Mouse (Mus musculus) neural tube, embryonic 15.5 days (tissue): ENCODE results near the gene Erc1. TPM values are rescaled to one million over a fixed set of nuclear protein-coding genes. Genes with fewer than 3 reads are reported as not detected.
"Not testable (repeated sequence)": the region's sequence is repeated elsewhere in the genome, so short reads cannot be mapped to it uniquely, and the experiment has no call there.

Experiments
- ATAC-seq: fragments of 200-750 bp; cut with Nextera tagmentation; 2 replicates; pipeline ENCODE4 v1.8.0; 2017; ENCODE audit warnings: mild to moderate bottlenecking, moderate TSS enrichment, moderate library complexity; ENCODE audit not compliant: low FRiP score
- H3K27ac ChIP-seq: fragments of 300-500 bp; sonication (generic); replicated peaks from 2 replicates; pipeline ENCODE4 v1.5.1; 2015; ENCODE audit warnings: mild to moderate bottlenecking, inconsistent platforms
- H3K27me3 ChIP-seq: fragments of 300-500 bp; sonication (generic); replicated peaks from 2 replicates; pipeline ENCODE4 v1.6.1; 2015; ENCODE audit warnings: inconsistent platforms
- H3K36me3 ChIP-seq: fragments of 300-500 bp; sonication (generic); 2 replicates; pipeline ENCODE4 v1.6.1; 2015; ENCODE audit warnings: inconsistent platforms
- H3K4me1 ChIP-seq: fragments of 300-500 bp; sonication (generic); 2 replicates; pipeline ENCODE4 v1.6.1; 2015; ENCODE audit warnings: inconsistent platforms
- H3K4me2 ChIP-seq: fragments of 300-500 bp; sonication (generic); 2 replicates; pipeline ENCODE4 v1.6.1; 2015; ENCODE audit warnings: inconsistent platforms, mild to moderate bottlenecking, moderate library complexity
- H3K4me3 ChIP-seq: fragments of 300-500 bp; sonication (generic); replicated peaks from 2 replicates; pipeline ENCODE4 v1.5.1; 2015; ENCODE audit warnings: mild to moderate bottlenecking, inconsistent platforms
- H3K9ac ChIP-seq: fragments of 300-500 bp; sonication (generic); replicated peaks from 2 replicates; pipeline ENCODE4 v1.6.1; 2015; ENCODE audit warnings: mild to moderate bottlenecking, inconsistent platforms
- H3K9me3 ChIP-seq: fragments of 300-500 bp; sonication (generic); replicated peaks from 2 replicates; pipeline ENCODE4 v1.6.1; 2016; ENCODE audit warnings: inconsistent platforms
- WGBS: fragments of 180-500 bp; shearing (Covaris S2); methylation state at CpG from one replicate; pipeline ENCODE4 v1.1.7; 2015; ENCODE audit warnings: mixed read lengths; 5-methylcytosine and 5-hydroxymethylcytosine counted together
- polyA plus RNA-seq: library from polyadenylated mRNA; unstranded; fragments of >200 nt; fragmentation: Nextera tagmentation; extraction: Ambion mirVana; gene quantifications from 2 replicates; pipeline ENCODE4 v1.2.1, GENCODE M21; 2015

Erc1 gene
- polyA plus RNA-seq, 1 experiment from 2014 or later: 51.1 TPM

DNA sequence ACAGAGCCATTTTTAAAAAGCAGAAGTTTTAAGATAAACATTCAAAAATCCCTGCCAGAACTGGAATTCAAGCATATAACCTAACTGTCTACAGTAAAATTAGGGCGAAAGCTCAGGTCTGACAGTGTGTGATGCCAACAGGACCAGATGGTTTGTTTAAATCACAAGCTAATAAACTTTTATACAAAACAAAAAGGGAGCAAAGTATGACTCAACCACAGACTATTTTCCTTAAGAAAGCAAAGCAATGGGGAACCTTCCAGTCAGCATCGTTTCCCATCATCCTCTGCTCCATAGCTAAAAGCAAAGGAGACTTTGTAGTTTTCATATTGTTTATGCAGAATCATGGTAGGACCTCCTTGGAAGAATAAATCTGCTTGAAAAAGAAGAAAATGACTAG, 143.1 kb downstream of the Erc1 start:
- H3K4me1 ChIP-seq: no peaks in the 10 kb centered on the region
- no peak for ATAC-seq
- H3K9ac ChIP-seq: no peak overlapping the region
- no peak overlapping the region for H3K27ac ChIP-seq
- H3K4me3 ChIP-seq: no peak overlapping the region
- WGBS: 89% methylated on average over 2 of the region's 2 CpGs
- no peak overlapping the region for H3K4me2 ChIP-seq
- H3K36me3 ChIP-seq: 0 out of 2 replicates have a peak, but pooled peaks cover 5% of the 10 kb centered on the region
- H3K27me3 ChIP-seq: no peaks in the 10 kb centered on the region
- H3K9me3 ChIP-seq: no peaks in the 10 kb centered on the region

- no peak for ATAC-seq
- Histone ChIP-seq H3K4me3 (no peak overlapping the region), H3K27me3 (no peaks in the 10 kb centered on the region), H3K9ac (no peak overlapping the region), H3K4me2 (no peak overlapping the region), H3K36me3 (peaks cover 18% of the 10 kb centered on the region), H3K27ac (no peak overlapping the region), H3K9me3 (no peaks in the 10 kb centered on the region), H3K4me1 (no peaks in the 10 kb centered on the region)
- WGBS: 95% methylated on average over 5 of the region's 5 CpGs
Observed at GRCm38 (mm10) chr6:119692754-119693153, 155.2 kb downstream of the Erc1 start.

DNA sequence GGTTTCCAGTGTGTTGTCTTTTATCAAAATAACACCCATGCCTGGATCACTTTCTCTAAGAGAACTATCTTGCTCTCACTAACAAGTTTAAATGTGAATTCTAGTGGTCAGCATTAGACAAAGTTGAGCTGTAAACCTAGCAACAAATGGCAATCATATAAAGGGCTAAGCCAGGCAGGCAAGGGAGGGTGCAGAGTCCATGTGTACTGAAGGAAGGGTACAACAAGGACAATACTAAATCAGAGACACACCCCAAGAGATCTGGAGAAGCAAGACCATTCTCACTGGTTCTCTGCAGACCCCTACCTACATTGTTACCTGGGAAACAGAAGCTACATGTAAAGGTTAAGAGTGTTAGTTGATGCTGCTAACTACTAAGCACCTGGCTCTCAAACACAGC, 161.5 kb downstream of the Erc1 start:
- no peaks in the 10 kb centered on the region for H3K9me3 ChIP-seq
- no peak overlapping the region for H3K4me3 ChIP-seq
- H3K27ac ChIP-seq: no peak overlapping the region
- no peaks in the 10 kb centered on the region for H3K27me3 ChIP-seq
- no peaks in the 10 kb centered on the region for H3K4me1 ChIP-seq
- H3K36me3 ChIP-seq: peaks cover 17% of the 10 kb centered on the region; the same call in 1 of the 2 replicates
- no peak overlapping the region for H3K4me2 ChIP-seq
- no peak overlapping the region for H3K9ac ChIP-seq
- ATAC-seq: no peak

GRCm38 (mm10) chr6:119680746-119681145, 167.2 kb downstream of the Erc1 start:
- Histone ChIP-seq H3K9ac (no peak overlapping the region), H3K36me3 (peaks cover 9% of the 10 kb centered on the region; the same call in 1 of the 2 replicates), H3K4me1 (no peaks in the 10 kb centered on the region), H3K4me2 (no peak overlapping the region), H3K27me3 (no peaks in the 10 kb centered on the region), H3K9me3 (no peaks in the 10 kb centered on the region), H3K4me3 (no peak overlapping the region), H3K27ac (no peak overlapping the region)
- ATAC-seq: no peak
- 90% methylated on average over 2 of the region's 2 CpGs for WGBS

GRCm38 (mm10) chr6:119674811-119675209, 173.2 kb downstream of the Erc1 start:
- Histone ChIP-seq H3K4me1 (peaks cover 6% of the 10 kb centered on the region), H3K9ac (no peak overlapping the region), H3K4me3 (no peak overlapping the region), H3K4me2 (no peak overlapping the region), H3K9me3 (no peaks in the 10 kb centered on the region), H3K27ac (no peak overlapping the region), H3K27me3 (no peaks in the 10 kb centered on the region), H3K36me3 (peaks cover 7% of the 10 kb centered on the region; the same call in 1 of the 2 replicates)
- WGBS: 81% methylated on average over 7 of the region's 7 CpGs
- no peak for ATAC-seq

DNA sequence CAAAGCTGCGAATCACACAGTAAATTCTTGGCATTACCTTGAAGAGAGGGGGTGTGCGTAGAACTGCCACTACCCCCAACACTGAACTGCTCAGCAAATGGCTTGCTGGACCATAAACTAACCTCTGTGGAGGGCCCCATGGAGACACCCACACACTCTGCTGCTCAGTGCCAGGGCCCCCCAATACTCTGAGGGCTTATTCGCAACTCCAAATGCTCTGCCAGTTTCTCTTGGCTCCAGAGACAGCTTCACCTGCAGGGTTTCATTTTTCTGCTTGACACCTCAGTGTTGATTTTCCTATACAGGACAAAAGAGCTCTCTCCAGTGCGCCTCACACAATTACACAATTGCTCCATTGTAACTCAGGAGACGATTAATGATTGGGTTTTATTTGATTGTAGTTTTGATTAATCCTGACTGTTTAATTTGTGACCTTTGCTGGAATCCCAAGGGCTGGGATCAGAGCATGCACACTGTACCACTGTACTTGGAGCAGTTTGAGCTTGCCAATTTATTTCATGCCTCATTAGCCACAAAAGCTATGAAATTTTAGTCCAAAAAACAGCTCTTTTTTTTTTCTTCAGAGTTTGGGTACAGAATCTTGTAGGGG, 173.7 kb downstream of the Erc1 start:
- ATAC-seq: peak; percentile 55; the same call in 1 of the 2 replicates
- H3K4me2 ChIP-seq: no peak overlapping the region
- WGBS: 37% methylated on average over 5 of the region's 5 CpGs
- no peak overlapping the region for H3K4me3 ChIP-seq
- peaks cover 6% of the 10 kb centered on the region for H3K4me1 ChIP-seq
- H3K27me3 ChIP-seq: no peaks in the 10 kb centered on the region
- H3K27ac ChIP-seq: peak overlapping the region; percentile 64
- no peaks in the 10 kb centered on the region for H3K9me3 ChIP-seq
- H3K9ac ChIP-seq: no peak overlapping the region
- H3K36me3 ChIP-seq: peaks cover 7% of the 10 kb centered on the region; the same call in 1 of the 2 replicates

DNA sequence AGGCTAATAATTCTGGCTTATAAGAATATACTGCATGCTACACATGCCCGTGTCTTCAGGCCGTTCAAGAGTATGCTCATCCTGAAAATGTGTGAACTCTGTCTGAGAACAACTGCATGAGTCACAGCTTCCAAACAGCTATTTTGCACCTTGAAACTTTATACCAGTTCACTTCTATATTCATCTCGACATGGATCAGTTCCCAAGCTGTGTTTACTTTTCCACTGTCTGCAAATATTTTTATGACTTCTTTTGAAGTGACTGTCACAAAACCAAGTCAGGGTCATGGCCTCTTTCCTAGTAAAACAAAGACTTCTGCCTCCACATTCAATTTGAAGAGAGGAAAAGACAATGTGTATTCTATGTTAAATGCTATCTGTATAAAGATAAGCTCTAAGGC, 178.2 kb downstream of the Erc1 start:
- no peak overlapping the region for H3K27ac ChIP-seq
- 74% methylated on average over 3 of the region's 3 CpGs for WGBS
- H3K4me2 ChIP-seq: no peak overlapping the region
- H3K36me3 ChIP-seq: peaks cover 2% of the 10 kb centered on the region; the same call in 1 of the 2 replicates
- peaks cover 6% of the 10 kb centered on the region for H3K4me1 ChIP-seq
- no peak overlapping the region for H3K4me3 ChIP-seq
- H3K27me3 ChIP-seq: no peaks in the 10 kb centered on the region
- no peak overlapping the region for H3K9ac ChIP-seq
- H3K9me3 ChIP-seq: no peaks in the 10 kb centered on the region
- no peak for ATAC-seq

GRCm38 (mm10) chr6:119662936-119663335, 185.0 kb downstream of the Erc1 start:
- no peaks in the 10 kb centered on the region for H3K4me1 ChIP-seq
- H3K27me3 ChIP-seq: no peaks in the 10 kb centered on the region
- whole genome bisulfite sequencing: 81% methylated on average over 2 of the region's 2 CpGs
- no peaks in the 10 kb centered on the region for H3K9me3 ChIP-seq
- no peak for ATAC-seq
- no peak overlapping the region for H3K9ac ChIP-seq
- H3K36me3 ChIP-seq: no peaks in the 10 kb centered on the region
- H3K4me3 ChIP-seq: no peak overlapping the region
- no peak overlapping the region for H3K4me2 ChIP-seq
- no peak overlapping the region for H3K27ac ChIP-seq

GRCm38 (mm10) chr6:119661081-119661493, 186.9 kb downstream of the Erc1 start:
- 84% methylated on average over 3 of the region's 3 CpGs for WGBS

DNA sequence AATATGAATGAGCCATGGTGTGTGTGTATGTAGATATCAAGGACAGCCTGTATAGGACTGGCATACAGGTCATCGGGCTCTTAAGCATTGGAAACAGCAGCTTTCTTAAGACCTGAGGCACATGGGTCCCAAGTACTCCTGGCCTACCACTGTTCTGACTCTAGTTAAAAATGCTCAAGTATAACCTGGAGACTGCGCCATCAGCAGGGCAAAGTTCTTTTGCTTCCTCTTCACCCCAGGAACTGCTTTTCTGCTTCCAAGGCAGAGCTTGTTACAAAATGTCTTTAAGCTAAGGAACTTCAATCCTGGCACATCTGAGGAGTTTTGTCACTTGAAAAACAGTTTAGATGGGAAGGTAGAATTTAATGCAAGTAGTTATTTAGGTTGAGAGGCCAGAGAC, 189.5 kb downstream of the Erc1 start:
- Histone ChIP-seq H3K4me1 (no peaks in the 10 kb centered on the region), H3K36me3 (no peaks in the 10 kb centered on the region), H3K27ac (no peak overlapping the region), H3K4me3 (no peak overlapping the region), H3K9ac (no peak overlapping the region), H3K4me2 (no peak overlapping the region), H3K9me3 (no peaks in the 10 kb centered on the region), H3K27me3 (no peaks in the 10 kb centered on the region)
- 92% methylated on average over 2 of the region's 2 CpGs for WGBS
- no peak for ATAC-seq

More at GRCm38 (mm10) chr6:119661081-119661493, 186.9 kb downstream of the Erc1 start:
- no peaks in the 10 kb centered on the region for H3K4me1 ChIP-seq
- H3K4me2 ChIP-seq: no peak overlapping the region
- H3K27ac ChIP-seq: no peak overlapping the region
- H3K36me3 ChIP-seq: no peaks in the 10 kb centered on the region
- H3K27me3 ChIP-seq: no peaks in the 10 kb centered on the region
- H3K4me3 ChIP-seq: no peak overlapping the region
- no peaks in the 10 kb centered on the region for H3K9me3 ChIP-seq
- ATAC-seq: no peak
- no peak overlapping the region for H3K9ac ChIP-seq

DNA sequence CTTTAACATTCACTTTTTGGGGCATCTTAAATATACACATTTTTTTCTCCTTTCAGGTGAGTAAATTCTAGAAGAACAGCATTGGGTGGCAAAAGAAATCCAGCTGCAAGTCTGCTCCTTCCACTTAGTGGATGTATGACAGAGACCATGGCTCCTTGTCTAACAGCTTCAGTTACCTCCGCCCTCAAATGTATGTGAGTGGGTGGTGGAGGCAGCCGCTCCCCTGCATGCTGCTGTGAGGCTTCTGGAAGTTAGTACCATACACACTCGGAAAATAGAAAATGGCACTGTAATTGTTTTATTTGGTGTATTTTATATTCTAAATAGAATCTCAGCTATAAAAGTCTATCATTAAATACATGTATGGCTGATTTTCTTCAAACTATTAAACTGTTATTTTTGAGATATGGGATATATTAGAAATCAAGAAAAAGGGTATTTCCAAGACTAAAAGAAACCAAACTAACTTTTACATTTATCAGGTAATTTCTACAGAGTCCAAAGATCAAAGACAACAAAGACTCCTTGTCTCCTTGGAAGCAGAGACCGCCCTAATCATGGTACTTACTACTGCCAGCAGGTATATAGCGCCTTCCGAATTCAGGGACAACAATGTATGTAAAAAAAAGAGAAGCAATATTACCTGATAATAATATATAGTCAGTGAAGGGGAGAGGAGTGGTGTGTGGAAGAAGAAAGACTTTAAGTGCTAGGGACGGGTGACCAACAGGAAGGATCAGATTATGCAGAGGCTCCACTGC, 190.4 kb downstream of the Erc1 start:
- 90% methylated on average over 7 of the region's 7 CpGs for WGBS
- ATAC-seq: no peak
- no peaks in the 10 kb centered on the region for H3K4me1 ChIP-seq
- no peak overlapping the region for H3K4me2 ChIP-seq
- H3K27ac ChIP-seq: no peak overlapping the region
- no peak overlapping the region for H3K9ac ChIP-seq
- H3K36me3 ChIP-seq: no peaks in the 10 kb centered on the region
- H3K4me3 ChIP-seq: no peak overlapping the region
- no peaks in the 10 kb centered on the region for H3K9me3 ChIP-seq
- no peaks in the 10 kb centered on the region for H3K27me3 ChIP-seq

DNA sequence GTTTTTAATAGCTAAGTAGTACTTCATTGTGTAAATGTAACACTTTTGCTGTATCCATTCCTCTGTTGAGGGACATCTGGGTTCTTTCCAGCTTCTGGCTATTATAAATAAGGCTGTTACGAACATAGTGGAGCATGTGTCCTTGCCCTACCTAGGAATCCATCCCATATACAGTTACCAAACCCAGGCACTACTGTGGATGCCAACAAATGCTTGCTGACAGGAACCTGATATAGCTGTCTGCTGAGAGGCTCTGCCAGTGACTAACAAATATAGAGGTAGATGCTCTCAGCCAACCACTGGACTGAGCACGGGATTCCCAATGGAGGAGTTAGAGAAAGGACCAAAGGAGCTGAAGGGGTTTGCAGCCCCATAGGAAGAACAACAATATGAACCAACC, 193.2 kb downstream of the Erc1 start:
- 99% methylated on average over 2 of the region's 2 CpGs for WGBS
- not testable (repeated sequence) for ATAC-seq, H3K36me3 ChIP-seq, H3K27ac ChIP-seq, H3K4me1 ChIP-seq, H3K4me3 ChIP-seq, H3K4me2 ChIP-seq, H3K27me3 ChIP-seq, H3K9me3 ChIP-seq, H3K9ac ChIP-seq
